Mouse (Mus musculus) heart, postnatal 0 days (tissue): ENCODE data around the gene Ciita.

Experiments
- CTCF ChIP-seq: IDR thresholded peaks from 2 replicates; pipeline ENCODE4 v1.5.1; 2016; ENCODE audit warnings: antibody characterized with exemption, control low read depth, low read depth
- EP300 ChIP-seq: IDR thresholded peaks from 2 replicates; pipeline ENCODE4 v1.6.1; 2016; ENCODE audit warnings: antibody characterized with exemption, low read depth

DNA sequence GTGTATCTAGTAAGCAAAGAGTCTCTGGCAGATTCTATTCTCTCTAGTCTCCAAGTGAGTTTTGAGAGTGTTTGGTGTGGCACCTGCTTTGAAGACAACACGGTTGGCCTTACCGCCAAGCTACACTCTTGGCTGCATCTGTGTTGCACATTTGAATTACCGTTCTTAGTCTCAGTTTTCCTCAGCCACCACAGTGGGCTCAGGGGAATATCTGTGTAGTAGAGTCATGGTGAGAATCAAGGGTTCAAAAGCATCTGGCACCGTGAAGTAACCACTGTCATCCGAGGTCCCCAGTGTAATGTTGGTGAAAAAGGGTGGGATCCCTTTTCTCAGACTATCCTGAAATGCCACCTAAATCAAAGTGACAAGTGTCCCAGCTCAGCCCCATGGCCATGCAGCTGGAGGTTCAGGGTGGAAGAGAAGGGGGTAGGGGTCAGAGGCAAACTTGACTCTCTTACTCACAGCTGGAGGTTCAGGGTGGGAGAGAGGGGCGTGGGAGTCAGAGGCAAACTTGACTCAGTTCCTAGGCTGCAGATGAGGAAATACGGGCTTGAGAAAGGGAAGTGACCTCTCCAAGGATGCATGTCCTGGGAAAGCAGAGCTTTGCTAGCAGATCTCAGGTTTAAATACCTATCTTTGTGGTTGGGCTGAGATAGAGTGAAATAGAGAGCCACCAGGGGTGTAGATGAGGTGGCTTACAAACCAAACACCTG, 9.1 kb downstream of the Ciita start:
- no peak for TF ChIP-seq CTCF
- TF ChIP-seq EP300: no peak
